Mouse (Mus musculus) thymus, adult 2 months (tissue): ENCODE data around the gene Gstk1. TPM values are rescaled to one million over a fixed set of nuclear protein-coding genes. Genes with fewer than 3 reads are reported as not detected.

ENCODE experiments used
- DNase-seq: peaks from one replicate; pipeline ENCODE4 v3.0.0; 2021
- H3K27ac ChIP-seq: fragments of 200-500 bp; 2 replicates; pipeline ENCODE4 v1.5.1; 2012; ENCODE audit warnings: low read length, control low read depth; ENCODE audit not compliant: control insufficient read depth, insufficient read depth
- H3K27me3 ChIP-seq: fragments of 200-500 bp; 2 replicates; pipeline ENCODE4 v1.6.1; 2012; ENCODE audit warnings: mild to moderate bottlenecking, low read length, moderate library complexity, mixed read lengths; ENCODE audit not compliant: control insufficient read depth, insufficient read depth
- H3K36me3 ChIP-seq: fragments of 200-500 bp; 2 replicates; pipeline ENCODE4 v1.6.1; 2012; ENCODE audit warnings: mild to moderate bottlenecking, low read length, moderate library complexity; ENCODE audit not compliant: control insufficient read depth, insufficient read depth
- H3K4me1 ChIP-seq: fragments of 200-500 bp; replicated peaks from 2 replicates; pipeline ENCODE4 v1.6.1; 2012; ENCODE audit warnings: low read length; ENCODE audit not compliant: control insufficient read depth, insufficient read depth
- H3K4me3 ChIP-seq: fragments of 200-500 bp; 2 replicates; pipeline ENCODE4 v1.5.1; 2012; ENCODE audit warnings: mild to moderate bottlenecking, low read length, control low read depth, moderate library complexity; ENCODE audit not compliant: control insufficient read depth, insufficient read depth
- CTCF ChIP-seq: fragments of 200-500 bp; IDR thresholded peaks from 2 replicates; pipeline ENCODE4 v1.5.1; 2012; ENCODE audit warnings: mild to moderate bottlenecking, control low read depth, low read length, moderate library complexity, borderline replicate concordance; ENCODE audit not compliant: control insufficient read depth, poor library complexity, insufficient read depth; ENCODE audit errors: extremely low read depth
- POLR2A ChIP-seq: fragments of 200-500 bp; IDR thresholded peaks from 2 replicates; pipeline ENCODE4 v1.6.1; 2012; ENCODE audit warnings: mild to moderate bottlenecking, low read length, control low read depth, moderate library complexity; ENCODE audit not compliant: control insufficient read depth, poor library complexity, insufficient read depth; ENCODE audit errors: extremely low read depth
- WGBS: fragments of 180-500 bp; shearing (Covaris S2); methylation state at CpG from one replicate; pipeline ENCODE4 v1.1.7; 2018; 5-methylcytosine and 5-hydroxymethylcytosine counted together
- polyA plus RNA-seq: library from polyadenylated mRNA; depleted of rRNA; stranded (reverse); fragments of >200 nt; gene quantifications from 2 replicates; pipeline ENCODE4 v1.2.3, GENCODE M21; 2012; rRNA removed

Gene Gstk1
- 9.7 and 11.7 TPM in 2 replicates for polyA plus RNA-seq

DNA sequence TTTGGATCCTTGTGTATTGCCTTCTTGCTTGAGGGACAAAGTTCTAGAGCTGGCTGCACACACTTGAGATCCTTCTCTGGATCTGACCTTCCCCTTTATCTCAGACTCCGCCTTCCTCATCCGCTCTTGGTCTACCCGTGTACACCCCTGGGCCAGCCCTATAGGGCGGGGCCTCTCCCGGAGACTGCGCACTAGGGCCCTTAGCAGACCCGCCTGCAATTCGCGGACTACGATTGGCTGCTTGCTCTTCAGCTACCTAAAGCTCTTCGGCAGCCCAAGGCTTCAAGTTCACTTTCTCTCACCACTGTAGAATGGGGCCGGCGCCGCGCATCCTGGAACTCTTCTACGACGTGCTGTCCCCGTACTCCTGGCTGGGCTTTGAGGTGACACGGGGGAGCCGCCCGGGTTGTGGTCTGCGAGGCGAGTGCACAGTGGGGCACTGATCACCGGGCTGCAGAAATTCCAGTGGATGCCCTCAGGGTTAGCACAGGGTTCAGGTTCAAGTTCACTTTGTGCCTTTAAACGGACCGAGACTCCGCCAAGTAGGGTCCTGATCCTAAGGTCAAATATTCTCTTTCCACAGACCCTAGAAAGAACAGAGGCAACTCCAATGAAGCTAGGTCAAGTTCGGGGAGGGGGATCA, at the start of gene Gstk1:
Gene Gstk1 (plus strand): TSS at position 225 of the 643 bp plus-strand sequence.
- Histone ChIP-seq H3K36me3 (no peaks in the 10 kb centered on the region), H3K4me3 (peak within 1 kb of the TSS; percentile 53), H3K27me3 (no peaks in the 10 kb centered on the region), H3K4me1 (peaks cover 7% of the 10 kb centered on the region), H3K27ac (no peak within 1 kb of the TSS)
- TF ChIP-seq POLR2A (peak; percentile 53; the same call in 1 of the 2 replicates), CTCF (no peak)
- WGBS: 3% methylated on average over 28 of the region's 28 CpGs
- DNase-seq: peak; percentile 84

DNA sequence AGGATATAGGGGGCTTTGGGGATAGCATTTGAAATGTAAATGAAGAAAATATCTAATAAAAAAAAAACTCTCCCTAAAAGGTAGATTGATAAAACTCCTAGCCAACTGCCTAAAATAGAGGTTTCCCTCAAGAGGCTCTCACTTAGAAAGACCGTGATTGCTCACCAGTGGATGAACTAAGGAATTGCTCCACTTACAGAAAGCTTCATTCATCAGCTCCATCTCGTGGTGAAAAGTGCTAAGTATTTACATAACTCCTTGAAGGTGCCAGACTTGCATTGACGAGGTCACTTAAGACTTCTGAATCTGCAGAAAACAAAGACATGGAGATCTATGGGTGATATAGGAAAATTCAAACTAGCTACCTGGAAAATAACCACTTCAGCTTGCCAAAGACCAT, 48.0 kb upstream of the Gstk1 start:
- WGBS: 24% methylated on average over 3 of the region's 3 CpGs
- H3K27me3 ChIP-seq: no peaks in the 10 kb centered on the region
- no peaks in the 10 kb centered on the region for H3K36me3 ChIP-seq
- no peaks in the 10 kb centered on the region for H3K4me1 ChIP-seq
- H3K27ac ChIP-seq: no peak overlapping the region
- TF ChIP-seq CTCF (no peak), POLR2A (no peak)
- no peak for DNase-seq
- no peak overlapping the region for H3K4me3 ChIP-seq

DNA sequence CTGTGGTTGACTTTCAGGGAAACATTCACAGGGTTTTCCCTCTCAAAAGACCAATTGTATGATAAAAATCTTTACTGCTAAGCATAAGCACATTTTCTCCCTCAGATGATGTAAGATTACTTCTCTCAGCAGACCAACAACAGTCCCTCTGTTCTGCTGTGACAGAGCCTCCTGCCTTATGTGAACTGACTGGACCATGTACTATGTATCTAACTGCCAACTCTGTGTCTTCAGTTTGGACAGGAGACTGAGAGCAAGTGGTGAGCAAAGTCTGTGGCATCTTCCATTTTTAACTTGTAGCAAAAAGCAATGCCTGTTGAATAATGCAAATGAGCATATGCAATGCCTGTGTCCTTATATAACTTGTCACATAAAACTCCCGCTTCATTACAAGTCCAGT, 46.2 kb upstream of the Gstk1 start:
- Histone ChIP-seq H3K4me3 (no peak overlapping the region), H3K36me3 (no peaks in the 10 kb centered on the region), H3K27me3 (no peaks in the 10 kb centered on the region), H3K27ac (no peak overlapping the region), H3K4me1 (no peaks in the 10 kb centered on the region)
- 81% methylated on average over 1 of the region's 1 CpGs for whole genome bisulfite sequencing
- TF ChIP-seq CTCF (no peak), POLR2A (no peak)
- DNase-seq: no peak

DNA sequence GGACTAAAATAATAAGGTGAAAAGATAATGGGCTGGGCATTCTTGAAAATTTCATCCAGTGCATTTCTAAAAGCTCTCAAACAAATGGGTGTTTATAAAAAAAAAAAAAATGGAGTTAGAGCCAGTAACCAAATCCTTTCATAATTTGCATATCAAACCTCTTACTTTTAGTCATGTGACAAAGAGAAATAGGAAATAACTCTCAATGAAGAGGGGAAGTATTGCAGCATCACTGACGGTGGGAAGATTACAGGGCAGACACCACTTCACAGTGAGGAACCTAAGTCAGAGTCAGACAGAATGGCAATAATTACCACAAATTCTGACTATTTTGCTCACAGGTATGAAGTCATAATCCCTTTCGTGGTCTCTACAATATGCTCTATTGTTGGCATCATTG, 30.7 kb upstream of the Gstk1 start, which contains the start of gene Tas2r144:
Gene Tas2r144 (plus strand): TSS at position 301 of the 400 bp plus-strand sequence.
- Histone ChIP-seq H3K36me3 (no peaks in the 10 kb centered on the region), H3K4me3 (no peak within 1 kb of the TSS), H3K27ac (no peak within 1 kb of the TSS), H3K4me1 (no peaks in the 10 kb centered on the region), H3K27me3 (no peaks in the 10 kb centered on the region)
- no peak for TF ChIP-seq POLR2A
- TF ChIP-seq CTCF: no peak
- WGBS: 54% methylated on average over 2 of the region's 2 CpGs
- DNase-seq: no peak

DNA sequence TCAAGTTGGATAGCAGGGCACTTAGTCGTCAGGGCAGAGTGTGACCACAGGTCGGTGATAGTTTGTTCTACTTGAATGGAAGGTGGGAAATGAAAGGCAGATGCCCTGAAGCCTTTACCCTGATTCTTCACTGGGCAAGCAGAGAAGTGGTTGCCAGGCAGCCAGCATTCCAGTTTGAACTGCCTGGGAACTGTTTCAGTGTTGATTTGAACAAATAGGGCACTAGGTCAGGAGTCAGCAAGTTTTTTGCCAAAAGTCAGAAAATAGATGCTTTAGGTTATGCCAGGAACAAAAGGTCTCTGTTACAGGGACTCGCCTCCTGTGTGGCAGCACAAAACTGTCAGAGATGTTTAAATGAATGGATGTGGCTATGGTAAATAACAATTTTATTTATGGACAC, 23.4 kb upstream of the Gstk1 start:
- Histone ChIP-seq H3K4me1 (no peaks in the 10 kb centered on the region), H3K27ac (no peak overlapping the region), H3K36me3 (no peaks in the 10 kb centered on the region), H3K27me3 (no peaks in the 10 kb centered on the region), H3K4me3 (no peak overlapping the region)
- WGBS: 84% methylated on average over 3 of the region's 3 CpGs
- DNase-seq: no peak
- TF ChIP-seq POLR2A: no peak
- no peak for TF ChIP-seq CTCF

DNA sequence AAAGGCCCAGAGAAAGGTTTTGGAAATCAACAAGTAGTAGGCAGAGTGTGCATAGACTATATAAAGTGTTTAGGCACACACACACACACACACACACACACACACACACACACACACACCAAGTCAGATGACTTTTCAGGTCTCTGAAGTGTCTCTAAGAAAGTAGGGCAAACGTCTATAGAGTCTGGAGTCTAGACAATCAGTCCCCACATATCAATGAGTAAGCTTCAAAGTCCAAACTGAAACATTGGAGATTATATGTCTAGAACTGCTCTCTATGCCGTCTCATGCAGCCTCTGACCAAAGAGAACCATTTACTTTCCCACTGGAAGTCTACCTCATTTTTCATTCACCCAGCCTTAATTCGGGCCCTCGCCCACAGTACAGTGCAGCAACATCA, 20.7 kb upstream of the Gstk1 start:
- 78% methylated on average over 4 of the region's 4 CpGs for WGBS
- DNase-seq: no peak
- H3K27me3 ChIP-seq: no peaks in the 10 kb centered on the region
- H3K4me3 ChIP-seq: no peak overlapping the region
- no peak overlapping the region for H3K27ac ChIP-seq
- TF ChIP-seq POLR2A (no peak), CTCF (no peak)
- H3K36me3 ChIP-seq: no peaks in the 10 kb centered on the region
- no peaks in the 10 kb centered on the region for H3K4me1 ChIP-seq

DNA sequence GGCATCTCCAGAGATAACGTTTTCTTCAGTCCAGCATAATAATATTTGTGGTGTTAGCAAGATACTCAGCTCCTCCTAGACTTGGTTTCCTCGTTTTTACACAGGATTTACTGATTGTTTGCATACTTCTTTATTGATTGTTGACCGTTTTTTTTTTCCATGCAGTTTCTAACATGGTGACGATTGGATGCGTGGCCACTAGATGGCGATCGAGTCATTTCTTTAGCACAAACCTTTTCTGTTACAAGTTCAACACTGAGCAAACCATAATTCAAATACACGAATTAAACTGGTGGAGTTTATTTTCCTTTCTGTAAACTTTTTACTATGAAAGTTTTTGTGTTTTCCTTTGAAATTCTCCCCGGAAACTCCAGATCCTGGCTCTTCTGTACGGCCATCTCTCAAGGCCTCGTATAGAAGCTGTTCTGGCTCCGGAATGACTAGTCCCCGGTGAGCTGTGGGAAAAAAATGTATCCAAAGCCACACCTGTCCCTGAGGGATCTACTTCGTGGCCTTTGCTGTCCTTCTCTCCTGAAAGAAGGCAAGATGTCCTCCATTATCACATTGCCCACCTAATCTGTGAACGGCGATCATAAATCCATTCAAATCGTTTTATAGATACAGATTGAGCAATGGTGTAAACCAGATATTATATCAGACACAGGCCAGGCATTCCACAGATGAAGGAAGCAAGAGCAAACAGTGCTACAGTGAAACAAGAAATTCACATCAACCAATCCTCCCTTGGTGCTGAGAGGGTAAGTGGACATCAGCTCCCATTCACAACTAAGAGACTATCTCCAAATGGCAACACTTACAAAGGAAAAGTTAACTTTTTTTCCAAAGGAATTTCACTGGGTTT, 18.3 kb upstream of the Gstk1 start:
- Histone ChIP-seq H3K4me1 (no peaks in the 10 kb centered on the region), H3K27ac (no peak overlapping the region), H3K4me3 (no peak overlapping the region), H3K27me3 (no peaks in the 10 kb centered on the region), H3K36me3 (no peaks in the 10 kb centered on the region)
- 38% methylated on average over 17 of the region's 17 CpGs for WGBS
- DNase-seq: peak; percentile 62
- no peak for TF ChIP-seq POLR2A
- TF ChIP-seq CTCF: no peak
